9 mouse cellular contexts compared by ENCODE assay signal in the genomic region with DNA sequence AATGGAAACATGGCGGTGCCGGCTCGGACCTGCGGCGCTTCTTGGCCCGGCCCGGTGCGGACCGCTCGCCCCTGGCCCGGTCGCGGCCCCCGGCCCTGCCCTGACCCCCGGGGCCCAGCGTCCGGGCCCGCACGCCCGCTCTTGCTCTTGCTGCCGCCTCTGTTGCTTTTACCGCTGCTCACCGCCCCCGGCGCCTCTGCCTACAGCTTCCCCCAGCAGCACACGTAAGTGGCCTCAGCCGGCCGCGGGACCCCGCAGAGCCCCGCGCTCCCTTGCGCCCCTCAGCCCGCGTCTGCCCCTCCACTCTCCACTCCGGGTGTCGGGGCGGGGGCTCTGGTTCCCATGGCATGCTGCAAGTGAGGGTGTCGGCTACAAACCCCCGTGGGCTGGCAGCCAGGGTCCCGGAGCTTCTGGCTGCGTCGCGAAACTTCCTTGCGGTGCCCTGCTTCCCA. TPM values are rescaled to one million over a fixed set of nuclear protein-coding genes. Genes with fewer than 3 reads are reported as not detected.
DNase-seq lines count a peak whose midpoint lies in the region; ATAC-seq and TF ChIP-seq lines count a peak whose summit lies in the region.
"Had no signal": no experiment of that assay in that cellular context is flagged by ENCODE, and none has a peak within 500 bp of the region (broad histone marks: within the 10 kb centered on the region; RNA-seq: fewer than 3 reads in every experiment).

No protein-coding gene starts in this region.

- peak; percentile 88 for DNase-seq in heart, adult 11 months
- DNase-seq in heart, postnatal 36 days = no peak
- DNase-seq in ES-CJ7 (ENCODE audit: low read depth, low spot score) = peak; percentile 24
- DNase-seq in layer of hippocampus, adult 18-20 months (ENCODE audit: low spot score in 2 of 2) = no peak
- DNase-seq in left cerebral cortex, adult 8-10 months (ENCODE audit: low spot score in 2 of 2) = no peak

- intact Hi-C loops in heart, postnatal 36 days (cut with DNase I) = no loop called here

- no peaks in the 10 kb centered on the region for H3K9me3 ChIP-seq in intestine, embryonic 16.5 days (ENCODE audit: control insufficient read depth, low read length)
- no peaks in the 10 kb centered on the region for H3K9me3 ChIP-seq in neural tube, embryonic 14.5 days (ENCODE audit: control insufficient read depth, low read length)

- peak overlapping the region; percentile 16; the same call in 1 of the 2 replicates for H3K4me3 ChIP-seq in embryonic fibroblast, embryonic 13.5 days (ENCODE audit: insufficient read depth, low read length)
- peak overlapping the region; percentile 65 for H3K4me3 ChIP-seq in intestine, embryonic 16.5 days (ENCODE audit: low read length)
- H3K4me3 ChIP-seq in neural tube, embryonic 14.5 days (ENCODE audit: low read depth, low read length) = peak overlapping the region; percentile 84
- H3K4me3 ChIP-seq: erythroblast, embryonic 14.5 days had no signal

- WGBS in intestine, embryonic 16.5 days = under 1% methylated on average over 39 of the region's 45 CpGs
- under 1% methylated on average over 44 of the region's 45 CpGs for WGBS in neural tube, embryonic 14.5 days

- peaks cover 67% of the 10 kb centered on the region for H3K27me3 ChIP-seq in intestine, embryonic 16.5 days (replicated peaks; ENCODE audit: control insufficient read depth, insufficient read depth, low read length)
- peaks cover 8% of the 10 kb centered on the region for H3K27me3 ChIP-seq in neural tube, embryonic 14.5 days (ENCODE audit: control insufficient read depth, insufficient read depth, low read length)

- H3K27ac ChIP-seq in embryonic fibroblast, embryonic 13.5 days (ENCODE audit: insufficient read depth, low read length) = no peak overlapping the region
- no peak overlapping the region for H3K27ac ChIP-seq in intestine, embryonic 16.5 days (ENCODE audit: low read length)
- H3K27ac ChIP-seq in neural tube, embryonic 14.5 days (ENCODE audit: low read depth, low read length) = peak overlapping the region; percentile 87

- no peak for TF ChIP-seq POLR2A in embryonic fibroblast, embryonic 13.5 days (IDR thresholded peaks at IDR 0.05; ENCODE audit: low read depth, low read length)

- peak overlapping the region; percentile 58 for H3K9ac ChIP-seq in intestine, embryonic 16.5 days (ENCODE audit: low read depth, low read length)
- H3K9ac ChIP-seq in neural tube, embryonic 14.5 days (replicated peaks; ENCODE audit: low read depth, low read length) = peak overlapping the region; percentile 91

- no peaks in the 10 kb centered on the region for H3K4me1 ChIP-seq in embryonic fibroblast, embryonic 13.5 days (ENCODE audit: control insufficient read depth, insufficient read depth, low read length)
- 0 out of 2 replicates have a peak, but pooled peaks cover 6% of the 10 kb centered on the region for H3K4me1 ChIP-seq in intestine, embryonic 16.5 days (ENCODE audit: control insufficient read depth, insufficient read depth, low read length)
- H3K4me1 ChIP-seq in neural tube, embryonic 14.5 days (ENCODE audit: control insufficient read depth, insufficient read depth, low read length) = peaks cover 14% of the 10 kb centered on the region

- peak; percentile 26; the same call in 1 of the 2 replicates for ATAC-seq in intestine, embryonic 16.5 days
- peak; percentile 52 for ATAC-seq in neural tube, embryonic 14.5 days (ENCODE audit: low read depth)

- H3K4me2 ChIP-seq in intestine, embryonic 16.5 days (ENCODE audit: low read depth, low read length) = peak overlapping the region; percentile 99
- peak overlapping the region; percentile 80 for H3K4me2 ChIP-seq in neural tube, embryonic 14.5 days (ENCODE audit: low read depth, low read length)

- no peaks in the 10 kb centered on the region for H3K36me3 ChIP-seq in intestine, embryonic 16.5 days (ENCODE audit: control insufficient read depth, insufficient read depth, low read length)
- no peaks in the 10 kb centered on the region for H3K36me3 ChIP-seq in neural tube, embryonic 14.5 days (ENCODE audit: control insufficient read depth, insufficient read depth, low read length)

- no peak for TF ChIP-seq CTCF in embryonic fibroblast, embryonic 13.5 days (IDR thresholded peaks at IDR 0.05; ENCODE audit: borderline replicate concordance, insufficient read depth, low read length)

RNA-seq across cellular contexts. Expression of gene Cacna2d2, which starts 0.7 kb away (rescaled TPM):
- total RNA-seq in heart, postnatal 36 days (2021) = 10 to 100 TPM; 10.5 to 13.3 TPM
- not detected in 2 replicates for polyA plus RNA-seq in embryonic fibroblast, embryonic 13.5 days (2011; ENCODE audit: insufficient read length, low read depth, missing spikeins)
- 0.50 and 0.77 TPM in 2 replicates for polyA plus RNA-seq in intestine, embryonic 16.5 days (2015; fragmentation: Nextera tagmentation; extraction: Ambion mirVana)
- polyA plus RNA-seq in neural tube, embryonic 14.5 days (2014; fragmentation: Nextera tagmentation; extraction: Ambion mirVana) = 7.1 and 10.6 TPM in 2 replicates
- total RNA-seq in layer of hippocampus, adult 18-20 months (2021) = 10 to 100 TPM; 15.1 to 17.7 TPM
- total RNA-seq in left cerebral cortex, adult 8-10 months (2022) = 10 to 100 TPM; 37.3 to 49.0 (median 44.8) TPM
- polyA plus RNA-seq: erythroblast, embryonic 14.5 days had no signal

RNA-seq across cellular contexts. Expression of gene 6430571L13Rik, which starts 59.7 kb away (rescaled TPM):
- 1 to 10 TPM; 4.2 to 5.3 TPM for total RNA-seq in heart, postnatal 36 days (2021)
- not detected in 2 replicates for polyA plus RNA-seq in embryonic fibroblast, embryonic 13.5 days (2011; ENCODE audit: insufficient read length, low read depth, missing spikeins)
- polyA plus RNA-seq in intestine, embryonic 16.5 days (2015; fragmentation: Nextera tagmentation; extraction: Ambion mirVana) = 0.21 and 0.26 TPM in 2 replicates
- 4.3 and 7.3 TPM in 2 replicates for polyA plus RNA-seq in neural tube, embryonic 14.5 days (2014; fragmentation: Nextera tagmentation; extraction: Ambion mirVana)
- 1 to 10 TPM; 2.5 to 3.2 TPM for total RNA-seq in layer of hippocampus, adult 18-20 months (2021)
- total RNA-seq in left cerebral cortex, adult 8-10 months (2022) = 1 to 10 TPM; 5.6 to 7.1 (median 6.2) TPM
- polyA plus RNA-seq: erythroblast, embryonic 14.5 days had no signal

Comparison
In these comparisons a context has a peak if more than half of its experiments do, and no peak if none do; other contexts are left out.
1. DNase-seq: peak in heart, adult 11 months (single experiment) and ES-CJ7 (single experiment); none in heart, postnatal 36 days (0 of 2), layer of hippocampus, adult 18-20 months (0 of 2) and left cerebral cortex, adult 8-10 months (0 of 2).
2. H3K4me3 ChIP-seq: peak in every context shown above with its lines; median percentile 84 in neural tube, embryonic 14.5 days; 65 in intestine, embryonic 16.5 days; 16 in embryonic fibroblast, embryonic 13.5 days.